Mouse (Mus musculus): Measurements from ENCODE around the gene Stxbp6.

The Stxbp6 gene

GRCm38 (mm10) chr12:44996274-44996673, 78.2 kb downstream of the Stxbp6 start:
- DNase-seq (ENCODE audit: low spot score in 2 of 2): no peak

GRCm38 (mm10) chr12:44993391-44993790, 81.1 kb downstream of the Stxbp6 start:
- DNase-seq (ENCODE audit: low spot score in 2 of 2): no peak

- no peak for DNase-seq (ENCODE audit: low spot score in 2 of 2)
Observed at GRCm38 (mm10) chr12:44992847-44993246, 81.7 kb downstream of the Stxbp6 start.

GRCm38 (mm10) chr12:44990379-44990778, 84.1 kb downstream of the Stxbp6 start:
- no peak for DNase-seq (ENCODE audit: low spot score in 2 of 2)

GRCm38 (mm10) chr12:44989011-44989410, 85.5 kb downstream of the Stxbp6 start:
- no peak for DNase-seq (ENCODE audit: low spot score in 2 of 2)

GRCm38 (mm10) chr12:44987762-44988161, 86.7 kb downstream of the Stxbp6 start:
- DNase-seq (ENCODE audit: low spot score in 2 of 2): no peak

GRCm38 (mm10) chr12:44979316-44979848, 95.1 kb downstream of the Stxbp6 start:
- no peak for DNase-seq (ENCODE audit: low spot score in 2 of 2)

GRCm38 (mm10) chr12:44975266-44975665, 99.2 kb downstream of the Stxbp6 start:
- no peak for DNase-seq (ENCODE audit: low spot score in 2 of 2)

- DNase-seq (ENCODE audit: low spot score in 2 of 2): no peak
Observed at GRCm38 (mm10) chr12:44971477-44971876, 103.0 kb downstream of the Stxbp6 start.

GRCm38 (mm10) chr12:44967448-44967847, 107.1 kb downstream of the Stxbp6 start:
- DNase-seq (ENCODE audit: low spot score in 2 of 2): no peak

GRCm38 (mm10) chr12:44957474-44957873, 117.0 kb downstream of the Stxbp6 start:
- no peak for DNase-seq (ENCODE audit: low spot score in 2 of 2)

- DNase-seq (ENCODE audit: low spot score in 2 of 2): no peak
Observed at GRCm38 (mm10) chr12:44953121-44953520, 121.4 kb downstream of the Stxbp6 start.

- DNase-seq (ENCODE audit: low spot score in 2 of 2): no peak
Observed at GRCm38 (mm10) chr12:44952072-44952471, 122.4 kb downstream of the Stxbp6 start.

GRCm38 (mm10) chr12:44950559-44950958, 124.0 kb downstream of the Stxbp6 start:
- no peak for DNase-seq (ENCODE audit: low spot score in 2 of 2)

GRCm38 (mm10) chr12:44947823-44948222, 126.7 kb downstream of the Stxbp6 start:
- DNase-seq (ENCODE audit: low spot score in 2 of 2): no peak

- DNase-seq (ENCODE audit: low spot score in 2 of 2): no peak
Observed at GRCm38 (mm10) chr12:44940325-44940724, 134.2 kb downstream of the Stxbp6 start.

GRCm38 (mm10) chr12:44939106-44939505, 135.4 kb downstream of the Stxbp6 start:
- DNase-seq (ENCODE audit: low spot score in 2 of 2): no peak

GRCm38 (mm10) chr12:44932954-44933353, 141.6 kb downstream of the Stxbp6 start:
- peak; percentile 3 to 18 for DNase-seq (ENCODE audit: low spot score in 2 of 2)

GRCm38 (mm10) chr12:44931716-44932115, 142.8 kb downstream of the Stxbp6 start:
- DNase-seq (ENCODE audit: low spot score in 2 of 2): no peak

- DNase-seq (ENCODE audit: low spot score in 2 of 2): no peak
Observed at GRCm38 (mm10) chr12:44928456-44928855, 146.1 kb downstream of the Stxbp6 start.

GRCm38 (mm10) chr12:44925901-44926300, 148.6 kb downstream of the Stxbp6 start:
- DNase-seq (ENCODE audit: low spot score in 2 of 2): no peak

- DNase-seq (ENCODE audit: low spot score in 2 of 2): no peak
Observed at GRCm38 (mm10) chr12:44923273-44923672, 151.2 kb downstream of the Stxbp6 start.

- DNase-seq (ENCODE audit: low spot score in 2 of 2): no peak
Observed at GRCm38 (mm10) chr12:44922241-44922640, 152.3 kb downstream of the Stxbp6 start.

- DNase-seq (ENCODE audit: low spot score in 2 of 2): no peak
Observed at GRCm38 (mm10) chr12:44919613-44920012, 154.9 kb downstream of the Stxbp6 start.
